Mouse (Mus musculus) neural tube, embryonic 14.5 days (tissue): ENCODE data around the gene Inafm1. TPM values are rescaled to one million over a fixed set of nuclear protein-coding genes. Genes with fewer than 3 reads are reported as not detected.
"Not testable (repeated sequence)": the region's sequence is repeated elsewhere in the genome, so short reads cannot be mapped to it uniquely, and the experiment has no call there.

Experiments
- ATAC-seq: fragments of 200-750 bp; cut with Nextera tagmentation; 2 replicates; pipeline ENCODE4 v1.8.0; 2017; ENCODE audit warnings: low read depth, mild to moderate bottlenecking, moderate TSS enrichment, moderate library complexity
- H3K27ac ChIP-seq: fragments of 300-500 bp; sonication (generic); 2 replicates; pipeline ENCODE4 v1.5.1; 2014; ENCODE audit warnings: low read depth, mild to moderate bottlenecking, control low read depth, low read length, moderate library complexity, mixed read lengths
- H3K27me3 ChIP-seq: fragments of 300-500 bp; sonication (generic); 2 replicates; pipeline ENCODE4 v1.6.1; 2014; ENCODE audit warnings: low read length; ENCODE audit not compliant: control insufficient read depth, insufficient read depth
- H3K36me3 ChIP-seq: fragments of 300-500 bp; sonication (generic); 2 replicates; pipeline ENCODE4 v1.6.1; 2014; ENCODE audit warnings: low read length, mixed read lengths; ENCODE audit not compliant: control insufficient read depth, insufficient read depth
- H3K4me1 ChIP-seq: fragments of 300-500 bp; sonication (generic); 2 replicates; pipeline ENCODE4 v1.6.1; 2014; ENCODE audit warnings: low read length; ENCODE audit not compliant: control insufficient read depth, insufficient read depth
- H3K4me2 ChIP-seq: fragments of 300-500 bp; sonication (generic); 2 replicates; pipeline ENCODE4 v1.6.1; 2014; ENCODE audit warnings: mild to moderate bottlenecking, low read depth, low read length, control low read depth
- H3K4me3 ChIP-seq: fragments of 300-500 bp; sonication (generic); 2 replicates; pipeline ENCODE4 v1.5.1; 2014; ENCODE audit warnings: low read depth, low read length, control low read depth, mixed read lengths
- H3K9ac ChIP-seq: fragments of 300-500 bp; sonication (generic); replicated peaks from 2 replicates; pipeline ENCODE4 v1.6.1; 2014; ENCODE audit warnings: low read depth, mild to moderate bottlenecking, control low read depth, low read length, mixed read lengths
- H3K9me3 ChIP-seq: fragments of 300-500 bp; sonication (generic); 2 replicates; pipeline ENCODE4 v1.6.1; 2016; ENCODE audit warnings: low read length; ENCODE audit not compliant: control insufficient read depth
- WGBS: fragments of 180-500 bp; shearing (Covaris S2); extraction: QIAGEN DNeasy Blood & Tissue Kit; methylation state at CpG from one replicate; pipeline ENCODE4 v1.1.7; 2014; 5-methylcytosine and 5-hydroxymethylcytosine counted together
- polyA plus RNA-seq: library from polyadenylated mRNA; unstranded; fragments of >200 nt; fragmentation: Nextera tagmentation; extraction: Ambion mirVana; gene quantifications from 2 replicates; pipeline ENCODE4 v1.2.1, GENCODE M21; 2014

The Inafm1 gene
- polyA plus RNA-seq, 1 experiment from 2014 or later: 58.6 TPM

DNA sequence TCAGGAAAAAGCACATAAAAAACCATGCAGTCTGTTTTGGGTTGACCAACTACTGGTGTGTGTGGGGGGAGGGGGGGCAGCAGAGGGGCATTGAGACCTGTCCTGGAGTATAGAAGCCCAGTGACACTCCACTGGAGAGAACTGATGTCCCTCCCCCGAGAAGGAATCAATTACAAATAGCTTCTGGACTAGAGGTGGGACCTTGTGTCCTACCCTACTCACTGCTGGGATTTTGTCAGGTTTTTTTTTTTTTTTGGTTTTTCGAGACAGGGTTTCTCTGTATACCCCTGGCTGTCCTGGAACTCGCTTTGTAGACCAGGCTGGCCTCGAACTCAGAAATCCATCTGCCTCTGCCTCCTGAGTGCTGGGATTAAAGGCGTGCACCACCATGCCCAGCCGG is 33.7 kb upstream of the Inafm1 start:
- not testable (repeated sequence) for H3K27ac ChIP-seq, H3K9me3 ChIP-seq, H3K9ac ChIP-seq, ATAC-seq, H3K4me2 ChIP-seq, H3K4me3 ChIP-seq, H3K27me3 ChIP-seq, H3K36me3 ChIP-seq
- WGBS: 76% methylated on average over 6 of the region's 6 CpGs
- peaks cover 12% of the 10 kb centered on the region; the same call in 1 of the 2 replicates for H3K4me1 ChIP-seq

DNA sequence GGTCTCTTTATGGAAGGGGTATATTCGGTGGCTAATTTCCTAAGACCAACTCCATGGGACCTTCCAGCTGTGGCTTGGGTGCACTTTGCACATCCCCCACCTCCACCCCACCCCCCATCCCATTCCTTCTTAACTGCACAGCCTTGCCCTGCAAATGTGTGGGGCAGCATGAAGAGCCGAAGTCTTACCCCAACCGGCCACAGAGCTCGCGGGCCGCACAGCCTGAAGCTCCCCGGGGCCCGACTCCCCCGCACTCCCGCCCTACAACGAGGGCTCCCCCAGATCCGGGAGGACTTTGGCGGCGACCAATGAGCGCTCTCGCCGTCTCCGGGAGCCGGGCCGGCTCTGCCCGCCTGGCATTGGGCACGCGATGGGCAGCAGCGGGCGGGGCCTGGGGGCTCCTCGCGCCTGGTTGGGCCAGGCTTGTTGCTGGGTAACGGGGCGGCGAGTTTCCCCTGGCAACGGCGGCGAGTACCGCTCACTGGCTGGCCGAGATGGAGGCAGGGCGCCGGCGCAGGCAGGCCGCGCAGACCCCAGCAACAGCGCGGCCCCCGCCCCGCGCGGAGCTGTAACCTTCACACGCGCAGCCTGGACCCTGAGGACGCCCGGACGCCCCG is 26.1 kb upstream of the Inafm1 start:
- Histone ChIP-seq H3K4me1 (peaks cover 18% of the 10 kb centered on the region), H3K36me3 (no peaks in the 10 kb centered on the region), H3K27me3 (no peaks in the 10 kb centered on the region), H3K4me2 (peak overlapping the region; percentile 79), H3K4me3 (peak overlapping the region; percentile 38), H3K9me3 (no peaks in the 10 kb centered on the region), H3K9ac (peak overlapping the region; percentile 54), H3K27ac (peak overlapping the region; percentile 70)
- WGBS: 1% methylated on average over 35 of the region's 52 CpGs
- peak; percentile 94 for ATAC-seq

DNA sequence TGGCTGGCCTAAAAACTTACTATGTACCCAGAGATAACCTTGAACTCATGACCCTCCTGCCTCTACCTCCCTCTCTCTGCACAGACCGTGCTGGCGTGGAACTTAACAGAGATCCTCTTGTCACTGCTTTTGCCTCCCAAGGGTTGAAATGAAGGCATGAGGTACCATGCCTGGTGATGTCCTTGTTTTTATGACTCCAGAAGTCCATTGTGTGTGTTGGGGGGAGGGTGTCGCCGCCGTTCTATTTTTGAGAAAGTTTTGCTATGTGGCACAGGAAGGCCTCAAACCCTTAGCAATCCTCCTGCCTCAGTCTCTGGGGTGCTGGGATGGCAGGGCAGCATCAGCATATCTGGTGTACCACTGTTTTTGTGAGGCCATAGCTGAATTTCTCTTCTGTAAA is 25.5 kb upstream of the Inafm1 start:
- 69% methylated on average over 5 of the region's 5 CpGs for WGBS
- H3K36me3 ChIP-seq: no peaks in the 10 kb centered on the region
- H3K4me3 ChIP-seq: peak overlapping the region; percentile 38
- H3K9me3 ChIP-seq: no peaks in the 10 kb centered on the region
- peak overlapping the region; percentile 79 for H3K4me2 ChIP-seq
- no peaks in the 10 kb centered on the region for H3K27me3 ChIP-seq
- no peak for ATAC-seq
- peak overlapping the region; percentile 54 for H3K9ac ChIP-seq
- H3K4me1 ChIP-seq: peaks cover 20% of the 10 kb centered on the region
- H3K27ac ChIP-seq: peak overlapping the region; percentile 70; the same call in 1 of the 2 replicates

DNA sequence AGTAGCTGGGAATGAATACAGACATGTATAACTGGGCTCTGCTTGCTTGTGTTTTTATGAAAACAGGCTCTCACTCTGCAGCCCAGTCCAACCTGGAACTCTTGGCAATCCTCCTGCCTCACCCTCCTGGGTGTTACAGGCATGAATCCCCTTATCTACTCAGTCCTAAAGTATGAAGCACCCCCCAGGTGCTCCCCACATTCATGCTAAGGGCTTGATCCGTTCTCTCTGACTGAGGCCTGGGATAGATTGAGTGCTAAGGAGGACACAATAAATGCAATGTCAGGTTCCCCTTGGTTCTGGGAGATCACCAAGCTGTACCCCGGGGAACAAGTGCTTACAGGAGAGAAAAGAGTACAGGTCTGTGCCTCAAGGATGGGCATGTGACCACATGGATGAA is 24.2 kb upstream of the Inafm1 start:
- Histone ChIP-seq H3K9me3 (no peaks in the 10 kb centered on the region), H3K27ac (no peak overlapping the region), H3K36me3 (no peaks in the 10 kb centered on the region), H3K4me1 (peaks cover 20% of the 10 kb centered on the region), H3K4me3 (no peak overlapping the region), H3K9ac (no peak overlapping the region), H3K27me3 (no peaks in the 10 kb centered on the region), H3K4me2 (no peak overlapping the region)
- ATAC-seq: no peak
- WGBS: 68% methylated on average over 2 of the region's 2 CpGs

DNA sequence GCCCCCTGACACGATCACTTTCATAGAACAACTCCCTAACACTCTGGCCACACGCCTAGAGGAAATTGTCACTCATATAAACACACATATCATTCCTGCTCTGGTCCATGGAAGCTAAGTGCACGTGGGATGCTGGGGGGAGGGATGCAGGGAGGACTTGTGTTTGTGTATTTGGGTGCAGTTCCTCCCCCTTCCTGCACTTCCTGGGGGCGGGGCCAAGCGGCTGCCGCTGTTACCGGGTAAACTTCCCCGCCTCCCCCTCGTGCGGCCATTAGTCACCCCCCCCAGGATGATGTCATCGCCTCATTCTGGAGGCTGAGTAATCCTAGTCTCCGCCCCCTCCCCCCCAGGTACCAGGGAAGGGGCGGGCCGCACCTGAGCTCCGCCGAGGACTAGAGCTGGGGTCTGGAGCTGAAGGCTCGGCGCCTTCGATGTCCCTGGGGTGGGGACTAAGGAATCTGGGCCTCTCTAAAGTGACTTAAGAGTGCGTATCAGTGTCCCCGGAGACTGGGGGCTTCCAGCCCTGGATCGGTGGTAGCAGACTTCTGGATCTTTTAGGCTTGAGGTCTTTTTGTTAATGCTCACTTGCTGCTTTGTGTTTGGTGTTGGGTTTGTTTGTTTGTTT is 23.5 kb upstream of the Inafm1 start:
- no peaks in the 10 kb centered on the region for H3K9me3 ChIP-seq
- peak overlapping the region; percentile 57 for H3K4me2 ChIP-seq
- peak overlapping the region; percentile 36 for H3K27ac ChIP-seq
- H3K4me1 ChIP-seq: peaks cover 20% of the 10 kb centered on the region
- peak overlapping the region; percentile 21 for H3K4me3 ChIP-seq
- H3K27me3 ChIP-seq: no peaks in the 10 kb centered on the region
- H3K9ac ChIP-seq: peak overlapping the region; percentile 33
- WGBS: under 1% methylated on average over 21 of the region's 22 CpGs
- ATAC-seq: peak; percentile 6; the same call in 1 of the 2 replicates
- H3K36me3 ChIP-seq: no peaks in the 10 kb centered on the region

DNA sequence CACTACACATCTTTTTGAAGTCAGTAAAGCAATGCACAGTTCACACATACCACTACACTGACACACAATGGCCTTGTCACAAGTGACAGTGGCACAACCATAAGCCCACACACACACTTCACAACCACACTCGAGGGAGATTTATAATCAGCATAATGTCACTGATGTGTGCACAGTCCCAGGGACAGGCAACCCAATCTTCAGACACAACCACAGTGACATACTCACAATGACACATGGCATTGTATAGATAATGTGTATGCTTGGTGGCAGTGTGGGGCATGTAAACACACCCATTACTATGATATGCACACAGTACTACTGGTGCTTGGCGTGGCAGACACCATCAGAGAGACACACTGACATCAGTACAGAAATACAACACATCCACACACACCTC is 22.7 kb upstream of the Inafm1 start:
- H3K4me1 ChIP-seq: peaks cover 20% of the 10 kb centered on the region
- WGBS: 36% methylated on average over 2 of the region's 2 CpGs
- H3K9ac ChIP-seq: no peak overlapping the region
- H3K27ac ChIP-seq: no peak overlapping the region
- H3K4me2 ChIP-seq: peak overlapping the region; percentile 82
- no peaks in the 10 kb centered on the region for H3K9me3 ChIP-seq
- H3K27me3 ChIP-seq: no peaks in the 10 kb centered on the region
- no peaks in the 10 kb centered on the region for H3K36me3 ChIP-seq
- H3K4me3 ChIP-seq: no peak overlapping the region
- ATAC-seq: no peak

DNA sequence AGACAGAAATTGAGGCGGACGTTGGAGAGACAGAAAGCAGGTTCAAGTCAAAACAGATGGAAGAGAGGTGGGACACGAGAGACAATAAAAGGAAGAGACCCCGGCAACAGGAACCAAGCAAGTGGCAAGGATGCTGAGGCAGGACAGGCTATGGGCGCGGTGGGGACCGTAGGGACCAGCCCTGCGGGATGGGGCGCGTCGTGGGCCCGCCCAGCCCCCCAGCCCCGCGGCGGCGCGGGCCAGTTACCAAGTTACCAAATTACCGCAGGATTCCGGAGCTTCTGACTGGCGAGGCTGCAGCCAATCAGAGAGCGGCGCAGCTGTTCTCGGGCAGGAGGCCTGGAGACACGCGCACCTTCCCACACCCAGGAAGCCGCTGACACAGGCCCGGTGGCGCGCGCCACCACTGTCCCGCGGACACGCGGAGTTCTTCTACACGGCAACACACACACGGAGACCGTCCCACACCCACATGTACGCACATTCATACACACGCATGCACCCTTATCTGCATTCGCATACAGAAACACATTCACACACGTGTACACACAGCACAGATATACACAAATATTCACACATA is 22.0 kb upstream of the Inafm1 start:
- Histone ChIP-seq H3K4me2 (peak overlapping the region; percentile 82), H3K9me3 (no peaks in the 10 kb centered on the region), H3K27ac (peak overlapping the region; percentile 81), H3K4me1 (peaks cover 20% of the 10 kb centered on the region), H3K4me3 (peak overlapping the region; percentile 34), H3K27me3 (no peaks in the 10 kb centered on the region), H3K36me3 (no peaks in the 10 kb centered on the region), H3K9ac (peak overlapping the region; percentile 41)
- ATAC-seq: peak; percentile 41
- 1% methylated on average over 41 of the region's 41 CpGs for WGBS

DNA sequence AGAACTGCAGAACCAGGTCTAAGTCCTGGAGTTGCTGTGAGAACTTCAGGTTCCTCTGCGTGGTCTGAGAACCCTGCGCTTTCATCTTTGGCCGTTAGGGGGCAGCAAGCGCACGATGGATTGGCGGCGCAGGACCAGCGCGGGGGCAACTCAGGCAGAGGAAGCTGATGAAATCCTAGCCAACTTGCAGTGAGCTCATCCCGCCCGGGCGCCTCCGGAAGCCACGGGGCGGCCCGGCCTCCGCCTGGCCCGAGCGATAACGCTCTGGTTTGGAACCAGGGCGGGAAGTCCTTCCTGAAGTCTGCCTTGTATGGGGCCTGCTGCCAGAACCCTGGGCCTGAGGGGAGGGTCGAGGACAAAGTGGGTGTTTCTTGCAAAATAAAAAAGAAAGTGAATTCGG is 21.4 kb upstream of the Inafm1 start:
- Histone ChIP-seq H3K4me1 (peaks cover 20% of the 10 kb centered on the region), H3K4me2 (peak overlapping the region; percentile 82), H3K9ac (peak overlapping the region; percentile 41), H3K9me3 (no peaks in the 10 kb centered on the region), H3K27me3 (no peaks in the 10 kb centered on the region), H3K27ac (peak overlapping the region; percentile 81), H3K4me3 (peak overlapping the region; percentile 34), H3K36me3 (no peaks in the 10 kb centered on the region)
- WGBS: 1% methylated on average over 23 of the region's 23 CpGs
- peak; percentile 68 for ATAC-seq

DNA sequence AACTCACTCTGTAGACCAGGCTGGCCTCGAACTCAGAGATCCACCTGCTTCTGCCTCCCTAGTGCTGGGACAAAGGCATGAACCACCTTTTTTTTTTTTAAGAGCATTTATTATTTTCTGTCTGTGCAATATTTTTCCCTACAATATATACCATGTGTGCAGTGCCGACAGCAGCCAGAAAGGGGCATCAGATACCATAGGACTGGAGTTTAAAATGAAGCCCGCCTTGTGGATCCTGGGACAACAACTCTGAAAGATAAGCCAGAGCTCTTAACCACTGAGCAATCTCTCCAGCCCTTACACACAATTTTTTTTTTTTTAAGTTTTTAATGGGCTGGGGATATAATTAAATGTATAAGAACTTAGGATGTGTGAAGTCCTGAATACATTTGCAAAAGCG is 20.9 kb upstream of the Inafm1 start:
- H3K27ac ChIP-seq: 0 out of 2 replicates have a peak overlapping the region, but pooled peaks have one; percentile 10
- no peaks in the 10 kb centered on the region for H3K27me3 ChIP-seq
- WGBS: 29% methylated on average over 4 of the region's 4 CpGs
- H3K4me1 ChIP-seq: peaks cover 19% of the 10 kb centered on the region
- peak overlapping the region; percentile 82; the same call in 1 of the 2 replicates for H3K4me2 ChIP-seq
- H3K4me3 ChIP-seq: peak overlapping the region; percentile 34; the same call in 1 of the 2 replicates
- H3K9ac ChIP-seq: no peak overlapping the region
- ATAC-seq: no peak
- no peaks in the 10 kb centered on the region for H3K36me3 ChIP-seq
- H3K9me3 ChIP-seq: no peaks in the 10 kb centered on the region
